Mouse (Mus musculus): Measurements from ENCODE around the gene Ganc. TPM values are rescaled to one million over a fixed set of nuclear protein-coding genes. Genes with fewer than 3 reads are reported as not detected.

The Ganc gene
- polyA plus RNA-seq, 1 experiment from 2014 or later = 9.4 TPM

GRCm38 (mm10) chr2:120502605-120502990 is 98.9 kb downstream of the Ganc start:
- Histone ChIP-seq H3K4me2 (ENCODE audit: low read length) (no peak overlapping the region), H3K9me3 (replicated peaks; ENCODE audit: control insufficient read depth, low read length) (no peaks in the 10 kb centered on the region), H3K36me3 (ENCODE audit: control insufficient read depth, insufficient read depth, low read length) (peaks cover 18% of the 10 kb centered on the region), H3K9ac (ENCODE audit: low read length) (no peak overlapping the region), H3K4me1 (ENCODE audit: control insufficient read depth, insufficient read depth, low read length) (no peaks in the 10 kb centered on the region), H3K4me3 (ENCODE audit: low read depth, low read length) (no peak overlapping the region), H3K27me3 (replicated peaks; ENCODE audit: control insufficient read depth, insufficient read depth, low read length) (no peaks in the 10 kb centered on the region), H3K27ac (ENCODE audit: low read depth, low read length) (no peak overlapping the region)
- 70% methylated on average over 3 of the region's 3 CpGs for WGBS
- DNase-seq (ENCODE audit: low spot score) = peak; percentile 4
- no peak for ATAC-seq

GRCm38 (mm10) chr2:120503094-120503493 is 99.4 kb downstream of the Ganc start:
- 91% methylated on average over 6 of the region's 6 CpGs for WGBS
- ATAC-seq = no peak

GRCm38 (mm10) chr2:120503992-120504391 is 100.3 kb downstream of the Ganc start:
- H3K4me2 ChIP-seq (ENCODE audit: low read length) = no peak overlapping the region
- no peak overlapping the region for H3K27ac ChIP-seq (ENCODE audit: low read depth, low read length)
- H3K36me3 ChIP-seq (ENCODE audit: control insufficient read depth, insufficient read depth, low read length) = peaks cover 29% of the 10 kb centered on the region
- ATAC-seq (no peak), DNase-seq (ENCODE audit: low spot score) (no peak)
- no peaks in the 10 kb centered on the region for H3K4me1 ChIP-seq (ENCODE audit: control insufficient read depth, insufficient read depth, low read length)
- 80% methylated on average over 5 of the region's 5 CpGs for WGBS
- no peaks in the 10 kb centered on the region for H3K9me3 ChIP-seq (replicated peaks; ENCODE audit: control insufficient read depth, low read length)
- no peak overlapping the region for H3K9ac ChIP-seq (ENCODE audit: low read length)
- no peaks in the 10 kb centered on the region for H3K27me3 ChIP-seq (replicated peaks; ENCODE audit: control insufficient read depth, insufficient read depth, low read length)
- H3K4me3 ChIP-seq (ENCODE audit: low read depth, low read length) = no peak overlapping the region

More at GRCm38 (mm10) chr2:120503094-120503493, 99.4 kb downstream of the Ganc start:
- no peak for DNase-seq (ENCODE audit: low spot score)
- Histone ChIP-seq H3K9ac (ENCODE audit: low read length) (no peak overlapping the region), H3K36me3 (ENCODE audit: control insufficient read depth, insufficient read depth, low read length) (peaks cover 21% of the 10 kb centered on the region), H3K27ac (ENCODE audit: low read depth, low read length) (no peak overlapping the region), H3K9me3 (replicated peaks; ENCODE audit: control insufficient read depth, low read length) (no peaks in the 10 kb centered on the region), H3K4me3 (ENCODE audit: low read depth, low read length) (no peak overlapping the region), H3K4me1 (ENCODE audit: control insufficient read depth, insufficient read depth, low read length) (no peaks in the 10 kb centered on the region), H3K4me2 (ENCODE audit: low read length) (no peak overlapping the region), H3K27me3 (replicated peaks; ENCODE audit: control insufficient read depth, insufficient read depth, low read length) (no peaks in the 10 kb centered on the region)

Other genes starting within 250 kb of the Ganc start
- 7.9 and 11.8 TPM in 2 replicates for gene Ehd4, start 249.3 kb upstream of the Ganc start, polyA plus RNA-seq (2014; fragmentation: Nextera tagmentation; extraction: Ambion mirVana)
- gene Pla2g4e, start 158.6 kb upstream of the Ganc start, polyA plus RNA-seq (2014; fragmentation: Nextera tagmentation; extraction: Ambion mirVana) = 1.1 and 1.7 TPM in 2 replicates
- not detected in 2 replicates for gene Pla2g4d, start 114.7 kb upstream of the Ganc start, polyA plus RNA-seq (2014; fragmentation: Nextera tagmentation; extraction: Ambion mirVana)
- gene Pla2g4f, start 89.7 kb upstream of the Ganc start, polyA plus RNA-seq (2014; fragmentation: Nextera tagmentation; extraction: Ambion mirVana) = not detected in 2 replicates
- 53.6 and 58.1 TPM in 2 replicates for gene Vps39, start 50.8 kb upstream of the Ganc start, polyA plus RNA-seq (2014; fragmentation: Nextera tagmentation; extraction: Ambion mirVana)
- 7.9 and 11.8 TPM in 2 replicates for gene Tmem87a, start 217 bp downstream of the Ganc start, polyA plus RNA-seq (2014; fragmentation: Nextera tagmentation; extraction: Ambion mirVana)
- 0.37 and 0.60 TPM in 2 replicates for gene Capn3, start 52.1 kb downstream of the Ganc start, polyA plus RNA-seq (2014; fragmentation: Nextera tagmentation; extraction: Ambion mirVana)
- gene Zfp106, start 159.9 kb downstream of the Ganc start, polyA plus RNA-seq (2014; fragmentation: Nextera tagmentation; extraction: Ambion mirVana) = 42.1 and 50.2 TPM in 2 replicates
- gene Snap23, start 163.8 kb downstream of the Ganc start, polyA plus RNA-seq (2014; fragmentation: Nextera tagmentation; extraction: Ambion mirVana) = 13.0 and 15.8 TPM in 2 replicates
- 24.3 and 26.5 TPM in 2 replicates for gene Haus2, start 205.5 kb downstream of the Ganc start, polyA plus RNA-seq (2014; fragmentation: Nextera tagmentation; extraction: Ambion mirVana)
- gene Lrrc57, start 205.6 kb downstream of the Ganc start, polyA plus RNA-seq (2014; fragmentation: Nextera tagmentation; extraction: Ambion mirVana) = 31.0 and 35.4 TPM in 2 replicates
- gene Stard9, start 225.2 kb downstream of the Ganc start, polyA plus RNA-seq (2014; fragmentation: Nextera tagmentation; extraction: Ambion mirVana) = 2.6 and 3.7 TPM in 2 replicates

Measured in forebrain, embryonic 14.5 days (tissue).